Mouse (Mus musculus) spleen, adult 2 months (tissue): ENCODE results near the gene Pax7.

Experiments
- CTCF ChIP-seq: fragments of 200-500 bp; IDR thresholded peaks from 2 replicates; pipeline ENCODE4 v1.5.1; 2011; ENCODE audit warnings: mild to moderate bottlenecking, inconsistent platforms; ENCODE audit not compliant: insufficient read depth, insufficient read length, insufficient replicate concordance; ENCODE audit errors: extremely low read depth
- POLR2A ChIP-seq: fragments of 200-500 bp; IDR thresholded peaks from 2 replicates; pipeline ENCODE4 v1.6.1; 2011; ENCODE audit warnings: low read depth, low read length, inconsistent platforms

DNA sequence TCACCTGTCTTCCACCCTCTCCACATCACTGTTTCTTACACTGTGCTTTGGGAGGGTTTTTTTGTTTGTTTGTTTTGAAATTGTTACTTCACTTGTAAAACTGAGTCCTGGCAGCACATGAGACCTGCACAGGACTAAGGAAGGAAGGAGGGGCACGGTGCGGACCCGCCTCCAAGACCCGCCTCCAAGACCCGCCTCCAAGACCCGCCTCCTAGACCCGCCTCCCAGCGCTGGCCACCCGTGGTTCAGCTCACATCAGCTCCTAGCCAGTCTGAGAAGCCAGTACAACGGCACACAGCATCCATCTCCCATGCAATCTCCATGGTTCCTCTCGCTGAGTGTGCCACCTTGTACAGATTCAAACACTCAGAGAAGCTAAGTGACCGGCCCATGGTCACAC is 38.4 kb upstream of the Pax7 start:
- TF ChIP-seq POLR2A: no peak
- no peak for TF ChIP-seq CTCF
